Mouse (Mus musculus) erythroid progenitor cell, adult 5-6 weeks (primary cell): ENCODE measurements at regions not wholly inside any gene's neighbourhood (a gene's known extent, or its start where the extent isn't known, plus 50 kb on each side); places are given as distances from the start of the nearest gene placed in this dataset.

Experiments used
- ATAC-seq: replicated peaks from 2 replicates; pipeline ENCODE4 v1.8.0; 2016; ENCODE audit warnings: moderate number of reproducible peaks, mild to moderate bottlenecking, moderate TSS enrichment, inconsistent platforms; ENCODE audit not compliant: poor library complexity, low FRiP score, severe bottlenecking

- ATAC-seq = no peak
Observed at GRCm38 (mm10) chr10:42131798-42132197, 113.6 kb upstream of the Armc2 start.

- ATAC-seq = no peak
Observed at GRCm38 (mm10) chr10:42131298-42131697, 113.1 kb upstream of the Armc2 start.

- ATAC-seq = no peak
Observed at GRCm38 (mm10) chr10:42127865-42128419, 109.7 kb upstream of the Armc2 start.

GRCm38 (mm10) chr10:42126816-42127215 lies 108.6 kb upstream of the Armc2 start:
- ATAC-seq = no peak

- no peak for ATAC-seq
Observed at GRCm38 (mm10) chr10:42122768-42123635, 104.8 kb upstream of the Armc2 start.

- ATAC-seq = no peak
Observed at GRCm38 (mm10) chr10:42121984-42122383, 103.7 kb upstream of the Armc2 start.

GRCm38 (mm10) chr10:42119326-42119725 lies 101.1 kb upstream of the Armc2 start:
- no peak for ATAC-seq

- no peak for ATAC-seq
Observed at GRCm38 (mm10) chr10:42118361-42119188, 100.3 kb upstream of the Armc2 start.

GRCm38 (mm10) chr10:42117523-42117922 lies 99.3 kb upstream of the Armc2 start:
- ATAC-seq = no peak

GRCm38 (mm10) chr10:42115920-42116298 lies 97.7 kb upstream of the Armc2 start:
- no peak for ATAC-seq

- no peak for ATAC-seq
Observed at GRCm38 (mm10) chr10:42115224-42115919, 97.1 kb upstream of the Armc2 start.

- ATAC-seq = no peak
Observed at GRCm38 (mm10) chr10:42110704-42111103, 92.5 kb upstream of the Armc2 start.

- no peak for ATAC-seq
Observed at GRCm38 (mm10) chr10:42108294-42109014, 90.2 kb upstream of the Armc2 start.

- no peak for ATAC-seq
Observed at GRCm38 (mm10) chr10:42107437-42108293, 89.4 kb upstream of the Armc2 start.

GRCm38 (mm10) chr10:42106611-42107010 lies 88.4 kb upstream of the Armc2 start:
- no peak for ATAC-seq

- no peak for ATAC-seq
Observed at GRCm38 (mm10) chr10:42105083-42105482, 86.8 kb upstream of the Armc2 start.

GRCm38 (mm10) chr10:42102320-42102719 lies 84.1 kb upstream of the Armc2 start:
- no peak for ATAC-seq

- no peak for ATAC-seq
Observed at GRCm38 (mm10) chr10:42101096-42101495, 82.9 kb upstream of the Armc2 start.

GRCm38 (mm10) chr10:42096924-42097323 lies 78.7 kb upstream of the Armc2 start:
- no peak for ATAC-seq
